Mouse (Mus musculus) embryonic facial prominence, embryonic 12.5 days (tissue): ENCODE measurements at regions not wholly inside any gene's neighbourhood (a gene's known extent, or its start where the extent isn't known, plus 50 kb on each side); places are given as distances from the start of the nearest gene placed in this dataset.

Experiments
- ATAC-seq: fragments of 200-750 bp; cut with Nextera tagmentation; 2 replicates; pipeline ENCODE4 v1.8.0; 2017; ENCODE audit not compliant: insufficient number of reproducible peaks, insufficient read depth, low FRiP score, low TSS enrichment
- H3K27ac ChIP-seq: fragments of 300-500 bp; sonication (generic); 2 replicates; pipeline ENCODE4 v1.5.1; 2016; ENCODE audit warnings: mild to moderate bottlenecking
- H3K27me3 ChIP-seq: fragments of 300-500 bp; sonication (generic); 2 replicates; pipeline ENCODE4 v1.6.1; 2016; ENCODE audit warnings: mild to moderate bottlenecking, moderate library complexity
- H3K36me3 ChIP-seq: fragments of 300-500 bp; sonication (generic); 2 replicates; pipeline ENCODE4 v1.6.1; 2016; ENCODE audit warnings: mild to moderate bottlenecking
- H3K4me1 ChIP-seq: fragments of 300-500 bp; sonication (generic); 2 replicates; pipeline ENCODE4 v1.6.1; 2016
- H3K4me2 ChIP-seq: fragments of 300-500 bp; sonication (generic); replicated peaks from 2 replicates; pipeline ENCODE4 v1.6.1; 2016; ENCODE audit warnings: mild to moderate bottlenecking, moderate library complexity
- H3K4me3 ChIP-seq: fragments of 300-500 bp; sonication (generic); 2 replicates; pipeline ENCODE4 v1.5.1; 2016; ENCODE audit warnings: mild to moderate bottlenecking
- H3K9ac ChIP-seq: fragments of 300-500 bp; sonication (generic); 2 replicates; pipeline ENCODE4 v1.6.1; 2016; ENCODE audit warnings: mild to moderate bottlenecking, moderate library complexity
- H3K9me3 ChIP-seq: fragments of 300-500 bp; sonication (generic); 2 replicates; pipeline ENCODE4 v1.6.1; 2016; ENCODE audit warnings: mild to moderate bottlenecking, moderate library complexity
- WGBS: fragments of 180-500 bp; shearing (Covaris S2); methylation state at CpG from one replicate; pipeline ENCODE4 v1.1.7; 2016; 5-methylcytosine and 5-hydroxymethylcytosine counted together

DNA sequence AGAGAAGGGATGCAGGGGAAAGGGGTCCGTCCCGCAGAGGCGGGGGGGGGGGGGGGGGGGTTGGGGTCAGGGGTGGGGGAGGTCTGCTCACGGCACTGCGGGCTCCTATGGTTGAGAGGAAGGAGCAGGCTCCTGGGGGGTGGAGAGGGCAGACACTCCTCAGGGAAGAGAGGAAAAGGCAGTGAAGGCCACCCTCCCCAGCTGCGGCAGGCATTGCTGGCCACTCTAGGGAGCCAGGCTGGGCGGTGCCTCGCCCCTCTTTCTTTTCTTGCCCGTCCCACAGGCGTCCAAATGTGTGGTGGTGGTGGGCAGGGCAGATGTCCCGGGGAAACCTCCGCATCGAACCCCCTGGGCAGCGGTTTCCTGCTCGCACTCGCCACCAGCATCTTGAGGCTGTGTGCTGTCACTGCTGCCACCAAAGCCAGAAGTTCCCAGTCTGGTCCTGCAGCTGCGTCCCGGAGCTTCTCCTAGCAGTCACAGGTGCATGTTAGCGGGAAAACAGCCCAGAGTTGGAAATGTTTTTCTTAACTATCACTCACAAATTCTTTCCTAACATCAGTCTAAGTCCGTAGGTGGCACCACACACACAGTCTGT is 110.4 kb downstream of the Dsel start:
- H3K4me2 ChIP-seq, result peak overlapping the region; percentile 54
- no peaks in the 10 kb centered on the region for H3K27me3 ChIP-seq
- no peak overlapping the region for H3K27ac ChIP-seq
- H3K9ac ChIP-seq, result no peak overlapping the region
- ATAC-seq, result no peak
- no peaks in the 10 kb centered on the region for H3K36me3 ChIP-seq
- peak overlapping the region; percentile 17; the same call in 1 of the 2 replicates for H3K4me3 ChIP-seq
- WGBS, result 7% methylated on average over 17 of the region's 20 CpGs
- H3K4me1 ChIP-seq, result peaks cover 5% of the 10 kb centered on the region; the same call in 1 of the 2 replicates
- H3K9me3 ChIP-seq, result no peaks in the 10 kb centered on the region
